Mouse (Mus musculus) stomach, postnatal 0 days (tissue): ENCODE data around the gene Ccm2.

Source experiments
- CTCF ChIP-seq: IDR thresholded peaks from 2 replicates; pipeline ENCODE4 v1.5.1; 2016; ENCODE audit warnings: antibody characterized with exemption, low read depth, mild to moderate bottlenecking, moderate library complexity
- EP300 ChIP-seq: optimal IDR thresholded peaks from 2 replicates; pipeline ENCODE3; 2016; ENCODE audit warnings: antibody characterized with exemption

GRCm38 (mm10) chr11:6562359-6562758, 15.7 kb downstream of the Ccm2 start:
- TF ChIP-seq CTCF, result 0 out of 2 replicates have a peak, but pooled peaks have one; percentile 2
- no peak for TF ChIP-seq EP300
